Mouse (Mus musculus) gastrocnemius, postnatal 25 days (tissue): ENCODE measurements at regions not wholly inside any gene's neighbourhood (a gene's known extent, or its start where the extent isn't known, plus 50 kb on each side); places are given as distances from the start of the nearest gene placed in this dataset.
"Not testable (repeated sequence)": the region's sequence is repeated elsewhere in the genome, so short reads cannot be mapped to it uniquely, and the experiment has no call there.

ENCODE experiments used
- DNase-seq: peaks from one replicate; pipeline ENCODE4 v3.0.0; 2022

DNA sequence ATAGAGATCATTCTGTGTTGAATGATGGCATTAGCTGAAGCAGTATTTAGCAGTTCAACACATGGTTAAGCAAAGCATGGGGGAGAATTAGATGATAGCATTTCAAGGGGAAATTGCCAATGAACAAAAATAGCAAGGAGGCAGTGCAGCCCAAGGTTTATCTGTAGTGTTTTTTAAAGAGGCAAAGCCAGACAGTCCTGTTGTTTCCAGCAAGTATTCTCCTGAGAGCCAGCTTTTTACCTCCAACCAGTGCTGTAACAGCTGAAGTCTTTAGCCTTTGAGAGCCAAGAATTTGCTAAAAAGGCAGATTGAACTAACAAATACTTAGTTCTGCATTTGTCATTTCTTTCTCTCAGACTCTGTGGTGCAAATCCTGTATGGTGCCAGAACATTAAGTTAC is 305.1 kb upstream of the Arx start:
- no peak for DNase-seq

DNA sequence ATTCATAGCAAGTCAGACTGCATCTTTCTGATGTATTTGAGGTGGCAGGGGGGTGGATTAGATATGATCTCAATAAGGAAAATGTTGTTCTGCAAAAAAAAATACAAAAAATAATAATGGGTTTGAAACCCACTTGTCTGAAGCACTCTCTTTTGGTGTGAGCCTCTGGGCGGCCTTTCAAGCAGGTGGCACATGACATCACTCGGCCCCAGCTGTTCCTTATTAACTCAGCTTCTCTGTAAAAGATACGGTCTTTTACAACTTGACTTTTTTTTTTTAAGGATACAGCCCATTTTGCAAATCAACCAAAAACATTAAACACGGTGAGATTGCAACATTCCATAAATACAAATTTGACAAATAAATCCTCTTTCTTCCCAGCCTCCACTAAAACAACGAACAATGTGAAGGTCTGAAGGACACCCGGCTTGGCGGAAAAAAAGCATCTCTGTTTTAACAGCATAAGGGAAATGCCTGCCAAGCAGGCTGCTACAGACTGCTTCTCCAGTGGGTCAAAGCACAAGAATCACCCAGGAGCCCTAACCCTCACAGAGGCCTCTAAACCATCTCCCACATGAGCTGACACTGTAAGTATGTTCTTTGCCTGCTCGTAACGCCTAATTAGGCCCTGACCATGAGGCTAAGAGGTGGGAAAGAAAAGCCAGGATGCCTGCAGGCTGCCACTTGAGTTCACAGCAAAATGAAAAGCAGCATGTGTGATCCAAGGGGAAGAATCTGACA is 283.8 kb upstream of the Arx start:
- no peak for DNase-seq

DNA sequence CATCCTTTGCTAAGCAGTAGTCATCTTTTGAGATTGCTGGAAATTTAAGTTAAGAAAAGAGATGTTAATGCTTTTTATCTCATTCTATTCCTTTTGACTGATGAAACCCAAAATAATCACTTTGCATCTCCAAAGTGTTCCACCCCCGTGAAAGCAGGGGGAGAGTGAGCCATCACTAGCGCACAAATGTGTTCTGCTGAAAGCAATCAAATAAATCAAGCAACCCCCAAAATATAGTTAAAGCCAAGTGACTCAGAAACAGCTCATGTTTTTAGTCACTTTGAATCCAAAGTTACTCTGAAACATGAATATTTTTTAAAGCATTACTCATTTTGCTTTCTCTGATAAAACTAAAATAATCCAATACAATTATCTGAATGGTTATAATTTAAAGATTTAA is 279.6 kb upstream of the Arx start:
- DNase-seq = no peak

DNA sequence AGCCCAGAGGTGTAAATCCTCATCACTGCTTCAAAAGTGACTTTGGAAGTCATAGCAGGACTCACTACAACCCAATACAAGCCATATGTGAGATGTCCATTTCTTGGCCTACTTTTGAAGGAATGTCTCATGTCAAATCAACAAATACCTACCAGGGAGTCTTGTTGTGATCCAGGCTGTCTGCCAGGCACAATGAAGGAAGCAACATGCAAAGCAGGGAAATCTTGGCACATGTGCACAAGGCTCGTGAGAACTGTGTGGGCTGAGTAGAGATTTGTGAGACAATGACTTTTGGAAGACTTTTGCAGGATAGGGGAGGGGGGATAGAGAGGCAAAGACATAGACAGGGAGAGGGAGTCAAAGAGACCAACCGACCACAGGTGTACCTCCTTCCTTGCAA is 274.7 kb upstream of the Arx start:
- DNase-seq = no peak

DNA sequence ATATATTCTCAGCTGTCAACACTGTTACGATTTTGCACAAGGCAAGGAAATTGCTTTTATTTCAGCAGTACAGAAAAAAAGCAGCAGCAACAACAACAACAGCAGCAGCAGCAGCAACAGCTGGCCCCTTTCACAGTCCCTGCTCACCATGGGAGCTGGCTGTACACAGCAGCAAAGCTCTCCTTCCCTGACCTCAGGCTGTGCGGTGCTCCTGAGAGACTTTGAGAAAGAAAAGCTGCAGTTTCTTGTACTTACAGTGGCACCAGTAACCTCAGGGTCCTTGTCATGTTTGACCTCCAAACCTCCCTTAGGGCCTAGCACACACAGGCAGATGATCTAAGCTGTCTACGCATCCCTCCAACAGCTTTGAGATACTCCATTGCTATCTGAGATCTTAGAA is 269.9 kb upstream of the Arx start:
- DNase-seq = no peak

DNA sequence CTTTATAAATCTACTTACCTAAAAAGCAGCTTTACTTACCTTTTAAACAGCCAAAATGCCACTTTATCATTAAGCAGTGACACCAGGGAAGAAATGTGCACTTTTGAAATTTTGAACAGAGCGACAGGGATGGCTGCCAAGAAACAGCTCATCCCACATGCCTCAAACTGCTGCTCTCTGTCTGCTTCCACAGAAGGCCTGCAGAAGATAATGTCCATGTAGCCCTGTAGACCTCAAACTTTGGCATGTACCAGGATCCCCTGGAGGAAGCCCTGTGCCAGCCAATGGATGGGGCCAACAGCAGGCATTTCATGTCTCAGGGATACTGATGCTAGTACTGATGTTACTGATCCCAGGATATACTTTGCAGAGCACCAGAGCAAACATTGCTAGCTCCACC is 245.1 kb upstream of the Arx start:
- no peak for DNase-seq

DNA sequence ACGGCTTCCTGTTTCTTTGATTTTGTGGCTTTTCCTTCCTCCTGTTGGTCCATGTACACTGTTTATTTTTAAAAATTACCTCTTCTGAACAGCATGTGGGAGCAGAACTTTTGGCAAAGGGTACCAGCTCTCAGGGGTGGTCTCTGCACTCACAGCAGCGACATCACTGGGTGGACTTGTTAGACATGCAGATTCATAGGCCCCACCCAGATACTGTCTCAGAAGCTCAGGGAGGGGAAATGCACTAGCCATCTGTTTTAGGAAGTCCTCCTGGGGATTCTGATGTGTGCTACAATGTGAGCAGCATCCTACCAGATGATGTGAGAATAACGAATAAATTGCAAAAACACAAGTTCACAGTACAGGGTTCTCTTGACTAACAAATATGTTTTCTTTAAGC is 243.5 kb upstream of the Arx start:
- peak; percentile 15 for DNase-seq

DNA sequence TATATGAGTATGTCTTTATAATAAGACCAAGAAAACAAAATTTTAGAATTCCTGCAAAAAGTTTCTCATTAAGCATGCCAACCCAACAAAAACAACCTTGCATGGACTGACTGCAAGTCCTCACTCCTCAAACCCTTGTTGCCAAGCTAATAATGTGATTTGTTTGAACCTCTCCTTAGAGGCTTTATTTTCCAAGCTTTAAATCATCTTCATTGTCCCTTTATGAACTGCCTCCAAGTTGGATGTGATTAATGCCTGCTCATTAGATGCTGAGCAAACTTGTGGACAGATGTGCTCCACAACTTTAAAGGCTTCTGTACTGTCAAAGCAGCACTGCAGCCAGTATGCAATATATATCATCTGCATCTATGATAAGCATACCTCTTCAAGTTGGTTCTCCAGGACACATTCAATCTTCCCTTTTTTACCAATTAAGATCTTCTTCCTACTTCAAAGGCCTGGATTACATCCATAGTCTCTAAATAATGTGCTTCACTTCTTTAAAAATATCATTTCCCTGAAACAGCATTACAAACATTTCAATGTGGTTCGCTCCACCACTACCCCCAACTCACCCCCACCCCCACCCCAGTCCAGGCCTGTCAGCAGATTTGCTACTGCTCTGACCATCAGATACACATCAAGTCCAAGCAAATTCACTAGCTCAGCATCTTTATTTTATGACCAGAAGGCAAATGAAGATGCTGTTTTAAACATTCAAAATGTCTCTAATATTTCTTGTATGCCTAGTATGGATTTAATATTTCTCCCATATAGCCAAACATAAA is 237.1 kb upstream of the Arx start:
- no peak for DNase-seq

DNA sequence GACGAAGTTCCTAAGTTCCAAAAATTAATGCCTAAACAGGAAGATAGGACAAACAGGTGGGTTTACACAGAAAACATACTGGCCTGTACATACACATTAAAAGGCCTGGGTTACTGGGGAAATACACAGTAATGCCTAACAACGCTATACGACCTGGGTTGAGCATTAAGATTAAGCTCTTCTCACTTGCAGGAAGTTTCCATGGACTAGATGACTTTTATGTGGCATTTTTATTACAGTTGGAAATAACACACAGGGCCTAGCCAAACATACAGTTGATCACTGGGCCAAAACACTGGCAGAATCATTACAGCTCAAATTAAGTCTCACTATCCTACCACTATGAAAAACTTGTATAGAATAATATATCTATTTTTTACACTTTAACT is 236.5 kb upstream of the Arx start:
- DNase-seq = no peak

DNA sequence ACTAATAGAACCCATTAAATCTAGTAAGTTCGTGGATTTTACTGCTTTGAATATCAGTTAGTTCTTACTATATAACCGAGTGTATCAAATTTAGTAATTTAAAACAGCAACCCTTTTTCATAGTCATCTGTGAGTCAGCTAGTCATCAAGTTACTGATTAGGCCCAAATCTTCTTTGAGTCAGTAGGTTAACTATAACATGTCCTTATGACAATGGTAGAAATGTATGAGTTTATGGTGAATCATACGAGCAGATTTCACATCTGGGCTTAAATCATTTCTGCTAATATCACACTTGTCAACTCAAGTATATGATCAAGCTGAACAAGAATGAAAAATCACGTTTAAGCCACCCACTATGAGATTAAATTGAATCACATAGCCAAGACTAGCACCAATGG is 226.7 kb upstream of the Arx start:
- no peak for DNase-seq

DNA sequence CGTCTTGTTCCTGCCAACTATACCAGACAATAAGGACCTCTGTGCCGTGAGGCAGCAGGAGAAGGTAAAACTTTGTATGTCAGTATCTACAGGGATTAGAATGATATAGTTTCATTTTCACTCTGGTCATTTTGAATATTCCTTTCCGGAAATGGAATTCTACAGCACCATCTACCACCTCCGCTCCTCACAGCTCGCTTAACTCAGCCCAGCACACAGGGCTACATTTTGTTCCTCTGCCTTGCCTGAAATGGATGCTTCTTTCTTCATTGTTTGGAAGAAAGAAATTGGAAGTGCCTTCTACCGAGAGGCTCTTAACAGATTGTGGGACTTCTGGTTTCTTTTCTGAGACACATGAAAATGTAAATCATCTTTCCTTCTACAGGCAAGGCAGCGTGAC is 217.4 kb upstream of the Arx start:
- DNase-seq = no peak

DNA sequence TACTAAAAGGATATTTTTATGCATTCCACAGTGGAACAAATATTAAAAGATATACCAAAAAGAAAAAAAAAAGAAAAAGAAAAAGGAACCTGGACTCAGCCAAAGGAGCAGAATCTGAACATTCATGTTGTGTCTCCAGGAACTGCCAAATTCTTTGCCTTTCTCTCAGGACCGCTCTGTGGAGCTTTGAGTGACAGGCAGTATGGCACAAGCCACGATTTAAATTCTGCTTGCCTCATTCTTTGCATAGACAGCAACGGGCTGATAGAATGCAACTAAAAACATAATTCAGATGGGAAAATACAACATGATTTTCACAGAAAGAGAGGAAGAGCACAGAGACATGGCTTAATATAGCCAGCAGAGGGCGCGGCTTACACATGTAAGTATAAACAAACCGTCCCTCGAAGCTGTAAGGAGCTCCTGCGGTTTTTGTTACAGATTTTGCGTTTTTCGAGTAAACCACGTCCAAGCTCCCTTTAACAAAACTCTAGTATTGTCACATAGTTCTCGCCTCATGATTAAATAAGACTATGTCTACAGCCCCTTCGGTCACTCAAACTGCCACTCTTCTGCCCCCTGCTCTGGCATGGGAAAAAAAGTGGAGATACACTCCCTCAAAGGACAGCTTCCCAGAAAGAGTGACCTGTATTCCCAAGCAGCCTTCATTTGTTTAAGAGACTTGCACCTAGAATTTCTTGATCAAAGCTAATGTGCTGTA is 216.5 kb upstream of the Arx start:
- DNase-seq = no peak

DNA sequence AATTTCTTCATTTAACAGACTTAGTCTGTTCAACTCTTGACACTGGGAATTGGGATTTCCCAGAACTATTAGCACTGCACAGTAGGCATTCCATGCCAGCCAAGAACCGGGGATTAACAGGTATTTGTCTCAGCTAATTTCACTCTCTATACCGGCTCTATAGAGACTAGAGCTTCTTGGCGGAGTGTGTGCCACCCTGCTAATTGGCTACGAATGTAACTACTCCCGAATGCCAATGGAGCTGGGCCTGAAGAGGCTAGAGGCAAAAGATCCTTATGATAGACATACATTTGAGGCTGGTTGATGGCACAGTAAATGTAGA is 216.0 kb upstream of the Arx start:
- no peak for DNase-seq

DNA sequence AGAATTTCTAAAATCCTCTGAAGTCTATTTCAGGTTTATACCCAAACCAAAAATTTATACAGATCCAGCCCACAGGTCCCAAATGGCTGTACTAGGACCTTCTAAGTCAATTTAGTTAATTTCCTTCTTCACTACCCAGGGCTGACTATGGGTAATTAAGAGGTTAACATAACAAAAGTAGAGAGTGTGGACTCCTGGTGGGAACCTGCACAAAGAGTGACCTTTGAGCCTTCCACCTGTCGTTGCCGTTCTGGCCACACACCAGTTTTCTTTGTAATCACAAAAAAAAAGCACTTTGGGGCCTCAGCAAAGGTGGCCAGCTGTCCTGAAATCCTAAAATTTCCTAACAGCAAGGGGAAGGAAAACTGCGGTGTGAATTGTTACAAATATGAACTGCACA is 197.3 kb upstream of the Arx start:
- DNase-seq = no peak

DNA sequence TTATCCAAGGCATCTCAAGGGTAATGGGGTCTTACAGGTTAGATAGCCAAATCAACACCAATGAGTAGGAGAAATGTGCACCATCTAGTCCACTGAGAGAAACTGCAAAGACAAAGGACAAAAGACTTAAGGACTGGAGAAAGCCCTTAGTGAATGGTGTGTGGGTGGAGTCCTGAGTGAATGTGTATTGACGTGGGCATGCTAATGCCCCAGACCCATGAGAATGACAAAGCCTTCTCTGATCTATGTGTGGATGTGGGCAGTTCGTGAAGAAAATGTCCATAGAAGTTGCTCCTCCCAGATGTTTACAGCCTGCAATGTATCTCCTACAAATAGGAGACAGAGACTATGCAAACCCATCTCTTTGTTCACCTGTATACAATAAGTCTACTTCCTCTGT is 188.7 kb upstream of the Arx start:
- DNase-seq = no peak

DNA sequence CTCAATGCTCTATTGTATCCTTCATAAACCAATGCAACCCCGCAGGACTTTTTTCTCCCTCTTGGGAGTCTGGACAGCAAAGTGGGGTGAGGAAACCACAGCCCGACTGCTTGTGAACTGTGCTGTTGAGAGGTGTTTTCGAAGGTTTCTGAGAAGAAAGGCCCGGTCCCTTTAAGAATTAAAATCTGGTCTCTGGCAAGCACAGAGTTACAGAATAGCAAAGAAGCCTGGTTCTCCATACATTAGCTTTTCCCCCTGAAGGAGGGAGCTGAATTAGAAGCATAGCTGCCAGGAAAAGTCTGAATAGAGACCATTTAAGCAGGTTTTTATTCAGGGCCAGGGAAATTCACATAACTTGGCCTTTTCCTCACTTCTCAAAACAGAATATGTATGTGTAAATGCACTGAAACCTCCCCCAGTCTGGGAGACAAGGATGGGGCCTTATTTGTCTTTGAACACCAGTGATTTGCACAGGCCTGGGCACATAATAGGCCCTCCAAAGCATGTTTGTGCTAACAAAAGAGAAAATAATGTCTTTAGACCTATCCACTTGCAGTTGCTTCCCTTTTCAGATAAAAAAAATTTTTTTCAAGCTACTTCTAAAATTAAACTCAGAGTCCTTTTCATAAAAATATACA is 178.2 kb upstream of the Arx start:
- DNase-seq = no peak

DNA sequence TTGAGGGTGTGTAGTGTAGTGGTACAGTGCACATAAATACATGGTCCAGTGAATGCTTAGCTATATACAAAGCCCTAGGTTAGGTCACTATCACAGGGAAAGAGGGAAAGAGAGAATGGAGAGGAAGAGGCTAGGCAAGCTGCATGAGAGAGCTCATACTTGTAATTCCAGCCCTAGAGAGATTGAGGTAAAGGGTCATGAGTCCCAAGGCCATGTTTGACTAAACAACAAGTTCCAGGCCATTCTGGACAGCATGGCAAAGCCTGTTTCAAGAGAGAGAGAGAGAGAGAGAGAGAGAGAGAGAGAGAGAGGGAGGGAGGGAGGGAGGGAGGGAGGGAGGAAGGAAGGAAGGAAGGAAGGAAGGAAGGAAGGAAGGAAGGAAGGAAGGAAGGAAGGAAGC is 131.9 kb upstream of the Arx start:
- not testable (repeated sequence) for DNase-seq

DNA sequence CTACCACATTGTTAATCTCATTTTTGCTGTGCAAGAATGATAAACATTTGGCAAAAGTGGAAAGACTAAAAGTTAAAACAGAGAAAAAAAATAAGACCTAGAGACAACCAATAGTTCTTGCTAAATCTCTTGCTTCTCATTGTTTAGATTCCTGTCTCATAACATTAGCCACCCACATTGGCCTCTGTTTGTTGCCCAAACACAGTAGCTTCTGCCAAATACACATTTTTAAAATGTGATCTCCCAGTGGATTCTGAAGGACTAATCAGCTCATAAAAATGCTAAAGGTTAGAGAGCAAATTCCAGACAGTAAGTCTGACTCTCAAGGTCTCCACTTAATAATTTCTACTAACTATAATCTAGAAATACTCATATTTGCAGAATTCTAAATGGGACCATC is 127.1 kb upstream of the Arx start:
- DNase-seq = no peak

DNA sequence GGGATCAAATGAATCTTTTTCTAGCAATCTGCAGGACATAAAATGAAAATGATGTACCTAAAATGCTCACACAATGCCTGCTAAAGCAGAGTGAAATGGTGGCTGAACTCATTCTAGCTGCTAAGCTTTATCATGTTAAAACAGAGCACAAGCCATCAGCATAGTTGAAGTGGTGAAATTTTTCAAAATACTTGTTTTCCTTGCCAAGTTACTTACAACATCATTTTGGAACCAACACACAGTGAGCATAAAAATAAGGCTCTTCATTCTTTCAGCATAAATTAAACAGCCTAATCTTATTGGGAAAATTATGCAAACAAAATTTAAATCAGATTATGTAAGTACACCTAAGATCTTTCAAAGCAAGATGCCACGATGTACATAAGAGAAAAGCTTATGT is 125.3 kb upstream of the Arx start:
- no peak for DNase-seq
